Mouse (Mus musculus) bone marrow, adult 2 months (tissue): ENCODE measurements around the gene Rbm20.

Experiments
- CTCF ChIP-seq: fragments of 200-500 bp; IDR thresholded peaks from 2 replicates; pipeline ENCODE4 v1.5.1; 2011; ENCODE audit warnings: low read length, control low read depth; ENCODE audit not compliant: control insufficient read depth, insufficient read depth
- POLR2A ChIP-seq: fragments of 200-500 bp; IDR thresholded peaks from 2 replicates; pipeline ENCODE4 v1.6.1; 2011; ENCODE audit warnings: low read depth, mild to moderate bottlenecking, control low read depth, low read length, borderline replicate concordance; ENCODE audit not compliant: control insufficient read depth

GRCm38 (mm10) chr19:53888331-53888730, 211.2 kb downstream of the Rbm20 start:
- no peak for TF ChIP-seq POLR2A
- TF ChIP-seq CTCF = no peak
